Mouse (Mus musculus) kidney, postnatal 10 days (tissue): ENCODE data around the gene Smug1.

Experiments used
- DNase-seq: peaks from one replicate; pipeline ENCODE4 v3.0.0; 2021; ENCODE audit warnings: mixed read lengths

Smug1 gene

DNA sequence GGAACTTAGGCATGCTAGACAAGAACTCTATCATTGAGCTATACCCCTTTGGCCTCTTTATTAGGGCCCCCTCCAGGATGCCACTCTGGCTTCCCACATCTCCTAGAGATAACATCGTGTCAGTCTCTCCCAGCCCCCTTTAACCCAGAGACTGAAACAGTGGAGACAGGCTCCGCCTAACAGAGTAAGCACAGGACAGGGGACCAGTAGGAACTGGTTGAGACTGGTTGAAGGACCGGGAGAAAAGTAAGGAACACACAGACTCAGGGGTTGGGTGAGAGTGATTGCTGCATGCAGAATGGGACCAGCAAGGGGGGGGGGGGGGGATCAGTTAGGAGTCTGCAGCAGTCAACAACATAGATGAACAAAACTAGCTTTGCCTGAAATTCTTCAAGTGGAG is 22.7 kb downstream of the Smug1 start:
- DNase-seq, result peak; percentile 40

DNA sequence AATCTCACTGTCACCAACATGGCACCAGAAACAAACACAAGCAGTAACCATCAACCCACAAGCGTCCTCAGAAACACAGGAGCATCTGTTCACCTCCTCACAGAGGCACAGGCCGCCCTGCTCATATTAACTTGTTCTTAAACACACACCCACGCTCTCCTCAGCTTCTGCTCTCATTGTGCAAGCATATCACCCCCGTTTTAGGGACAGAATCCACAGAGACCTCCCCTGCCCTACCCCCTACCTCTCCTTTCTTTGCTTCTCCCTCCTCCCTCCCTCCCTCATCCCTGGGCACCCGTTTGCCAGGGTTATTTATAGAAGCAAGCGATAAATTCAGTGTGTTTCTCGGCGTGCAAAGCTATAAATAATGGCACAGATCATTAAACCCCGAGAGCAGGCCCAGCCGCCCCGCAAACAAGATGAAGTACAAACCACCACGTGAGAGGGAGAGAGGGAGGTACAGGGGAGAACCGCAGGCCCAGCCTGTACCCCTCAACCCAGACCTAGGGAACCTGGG is 31.4 kb downstream of the Smug1 start:
- DNase-seq, result no peak

DNA sequence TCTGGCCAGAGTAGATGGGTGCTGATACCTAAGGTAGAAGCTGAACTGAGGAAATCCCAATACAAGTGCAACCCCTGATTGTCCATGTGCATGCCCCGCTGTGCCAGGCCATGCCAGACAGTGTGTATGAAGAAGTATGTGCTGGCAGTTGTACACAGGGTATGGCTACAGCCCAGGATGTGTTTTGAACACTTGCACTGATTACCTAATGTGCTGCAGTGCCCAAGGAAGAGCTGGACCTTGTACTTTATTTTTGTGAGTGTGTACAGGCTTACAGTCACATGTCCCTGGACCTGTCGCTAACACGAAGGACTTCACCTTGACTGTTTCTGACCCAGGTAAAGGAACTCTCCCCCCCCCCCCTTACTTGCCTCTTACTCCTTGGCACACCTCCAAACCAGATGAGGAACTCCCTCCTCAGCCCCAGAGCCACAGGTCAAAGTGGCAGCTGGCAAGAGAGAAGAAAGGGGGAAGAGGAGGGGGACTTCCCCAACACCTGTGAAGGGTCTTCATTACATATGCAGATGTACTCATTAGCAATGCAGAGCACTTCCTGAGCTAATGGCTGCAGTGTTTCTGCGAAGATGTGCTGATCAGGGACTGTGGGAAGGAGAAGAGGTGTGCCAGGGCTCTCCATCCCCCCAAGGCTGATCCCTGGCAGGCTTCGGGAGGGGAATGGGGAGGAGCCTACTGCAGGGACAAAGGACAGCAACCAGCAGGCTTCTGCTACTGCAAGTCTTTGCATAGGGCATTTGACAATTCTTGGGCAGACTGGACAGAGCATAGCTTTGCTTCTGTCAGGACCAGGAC is 32.4 kb downstream of the Smug1 start:
- DNase-seq, result no peak

DNA sequence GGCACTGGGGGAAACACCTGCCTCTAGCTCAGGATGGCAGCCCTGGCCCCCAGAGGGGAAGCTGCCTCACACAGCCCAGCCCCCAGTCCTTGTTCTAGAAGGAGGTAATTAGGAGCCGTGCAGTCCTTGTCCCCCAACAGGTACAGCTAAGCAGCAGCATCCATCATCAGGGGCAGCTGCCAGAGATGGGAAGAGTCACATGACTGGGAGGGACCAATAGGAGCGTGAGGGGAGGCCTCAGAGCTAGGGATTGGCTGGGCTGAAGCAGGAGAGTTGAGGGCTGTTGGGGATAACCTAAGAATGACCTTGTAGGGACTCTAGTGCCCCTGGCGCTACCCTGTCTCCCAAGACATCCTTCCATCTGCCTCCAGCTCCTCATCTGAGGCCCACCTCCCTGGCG is 33.1 kb downstream of the Smug1 start:
- peak; percentile 34 for DNase-seq

DNA sequence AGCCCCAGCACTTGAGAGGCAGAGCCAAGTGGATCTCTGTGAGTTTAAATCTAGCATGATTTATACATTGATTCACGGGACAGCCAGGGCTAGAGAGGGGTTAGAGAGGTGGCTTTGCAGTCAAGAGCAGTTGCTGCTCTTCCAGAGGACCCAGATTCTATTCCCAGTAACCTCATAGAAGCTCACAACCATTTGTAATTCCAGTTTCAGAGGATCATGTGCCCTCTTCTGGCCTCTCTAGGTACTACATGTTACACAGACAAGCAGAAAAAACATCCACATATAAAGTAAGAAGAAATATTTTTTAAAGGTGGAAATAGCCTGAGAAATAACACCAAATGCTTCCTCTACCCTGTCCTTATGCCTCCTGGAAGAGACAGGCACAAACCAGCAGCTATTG is 36.2 kb downstream of the Smug1 start:
- peak; percentile 54 for DNase-seq

DNA sequence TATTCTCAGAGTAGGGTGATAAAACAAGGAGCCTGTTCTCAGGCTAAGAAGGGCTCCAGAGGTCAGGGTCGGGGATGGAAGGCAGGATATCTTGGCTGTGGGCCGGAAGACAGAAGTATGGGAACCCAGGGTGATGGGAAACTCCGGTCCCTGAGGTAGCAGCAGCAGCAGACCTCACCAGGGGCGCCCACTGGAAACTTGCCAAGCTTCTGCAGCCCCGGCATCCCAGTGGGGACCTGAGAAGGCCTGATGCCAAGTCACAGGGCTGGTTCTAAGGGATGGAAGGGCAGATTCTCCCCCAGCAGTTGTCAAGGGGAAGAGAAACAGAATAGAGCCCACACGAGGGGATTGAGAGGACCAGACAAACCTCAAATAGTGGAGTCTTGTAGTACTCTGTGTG is 37.6 kb downstream of the Smug1 start:
- DNase-seq, result peak; percentile 39

DNA sequence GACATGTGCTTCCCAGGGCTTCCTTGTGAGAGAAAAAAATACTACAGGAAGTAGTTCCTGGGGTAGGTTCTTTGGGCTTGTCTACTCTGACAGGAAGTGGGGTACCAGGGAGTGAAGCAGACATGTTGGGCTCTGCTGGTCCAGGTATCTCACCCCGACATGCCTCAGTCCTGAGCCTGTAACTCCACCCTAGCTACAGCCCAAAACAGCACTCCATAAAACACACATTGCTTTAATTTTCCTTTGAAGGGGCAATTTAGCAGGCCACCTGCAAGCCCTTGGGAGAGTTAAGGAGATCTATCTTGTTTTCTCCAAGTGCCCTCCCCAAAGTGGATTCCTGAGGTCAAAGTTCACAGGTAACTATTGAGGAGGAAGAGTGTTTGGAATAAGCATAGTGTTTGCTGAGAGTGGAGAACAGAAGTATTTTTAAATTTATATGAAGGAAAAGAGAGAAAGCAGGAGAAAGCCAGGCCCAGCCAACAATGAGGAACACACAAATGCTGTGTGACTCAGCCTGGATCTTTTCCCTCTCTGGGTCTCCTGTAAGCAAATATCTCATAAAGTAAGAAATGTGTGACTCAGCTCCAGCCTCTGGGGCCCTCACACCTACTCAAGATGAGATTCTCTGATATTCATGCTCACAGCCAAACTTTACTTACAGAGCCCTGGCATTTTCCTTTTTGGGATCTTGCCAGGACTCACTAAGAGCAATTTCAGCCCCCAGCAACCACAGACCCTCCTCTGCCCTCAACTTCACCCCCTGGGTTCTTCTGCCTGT is 38.6 kb downstream of the Smug1 start:
- DNase-seq, result no peak

DNA sequence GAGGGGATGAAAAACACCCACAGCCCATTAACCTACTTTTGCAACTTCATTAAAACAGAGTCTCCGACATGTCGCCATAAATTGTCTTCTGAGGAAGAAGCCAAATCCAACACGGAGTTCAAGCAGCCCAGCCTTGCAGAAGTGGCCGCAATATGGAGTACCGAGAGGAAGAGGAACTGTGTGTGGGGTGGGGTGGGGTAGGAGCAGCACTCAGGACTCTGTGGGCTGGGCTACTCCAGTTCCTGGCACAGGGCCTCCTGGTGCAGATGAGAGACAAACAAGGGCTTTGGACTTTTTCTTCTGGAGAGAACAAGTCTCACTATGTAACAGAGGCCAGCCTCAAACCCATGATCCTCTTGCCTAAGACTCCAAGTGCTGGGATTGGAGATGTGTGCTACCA is 40.9 kb downstream of the Smug1 start:
- peak; percentile 40 for DNase-seq

DNA sequence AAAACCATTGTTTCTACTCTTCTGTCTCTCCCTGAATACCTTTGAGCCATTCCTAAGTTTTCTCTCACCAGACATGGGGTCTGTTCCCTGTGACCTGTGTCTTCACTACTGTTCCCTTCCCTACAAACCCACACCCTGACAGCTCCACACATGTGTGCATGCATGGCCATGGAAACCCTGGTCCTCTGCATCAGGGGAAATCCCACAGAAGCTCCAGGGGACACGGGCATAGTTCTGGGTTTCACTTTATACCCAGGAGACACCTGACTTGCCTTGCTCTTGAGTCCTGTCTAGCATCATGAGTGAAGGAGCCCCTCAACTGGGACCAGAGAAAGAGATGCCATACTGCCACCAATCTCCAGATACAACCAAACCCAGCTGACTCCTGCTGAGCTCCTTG is 42.6 kb downstream of the Smug1 start:
- no peak for DNase-seq

DNA sequence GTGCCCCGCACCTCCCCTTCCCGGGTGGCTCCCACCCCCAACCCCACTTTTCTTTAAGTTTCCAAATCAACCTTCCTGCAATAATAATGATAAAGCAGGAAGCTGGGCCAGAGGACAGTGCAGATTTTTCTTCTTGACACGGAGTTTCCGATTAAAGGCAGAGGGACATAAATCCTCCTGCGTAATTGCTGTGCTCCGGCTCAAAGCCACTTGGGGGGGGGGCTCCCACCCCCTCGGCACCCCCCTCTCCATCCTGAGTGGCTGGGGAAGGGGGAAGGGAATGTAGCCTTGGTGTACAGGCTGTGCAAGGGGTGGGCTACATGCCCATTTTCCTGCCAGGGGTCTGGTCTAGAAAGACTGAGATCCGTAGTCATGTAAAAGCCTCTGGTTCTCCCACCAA is 43.5 kb downstream of the Smug1 start:
- DNase-seq, result peak; percentile 64

DNA sequence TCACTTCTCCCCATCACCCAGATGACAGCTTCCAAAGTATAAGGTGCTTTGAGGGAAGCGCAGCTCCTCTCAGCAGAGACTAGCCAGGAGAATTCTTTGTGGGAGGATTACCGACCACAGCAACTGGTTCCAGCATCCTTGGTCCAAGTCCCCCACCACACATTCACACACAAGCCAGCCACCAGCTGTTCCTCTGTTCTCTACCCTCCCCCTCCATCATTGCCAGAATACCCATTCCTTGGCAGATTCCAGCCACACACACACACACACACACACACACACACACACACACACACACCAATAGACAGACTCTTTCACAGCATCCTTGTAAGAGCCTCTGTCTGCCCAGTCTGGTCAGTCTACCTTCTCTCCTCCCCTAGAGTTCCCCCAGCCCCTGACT is 44.5 kb downstream of the Smug1 start:
- no peak for DNase-seq

DNA sequence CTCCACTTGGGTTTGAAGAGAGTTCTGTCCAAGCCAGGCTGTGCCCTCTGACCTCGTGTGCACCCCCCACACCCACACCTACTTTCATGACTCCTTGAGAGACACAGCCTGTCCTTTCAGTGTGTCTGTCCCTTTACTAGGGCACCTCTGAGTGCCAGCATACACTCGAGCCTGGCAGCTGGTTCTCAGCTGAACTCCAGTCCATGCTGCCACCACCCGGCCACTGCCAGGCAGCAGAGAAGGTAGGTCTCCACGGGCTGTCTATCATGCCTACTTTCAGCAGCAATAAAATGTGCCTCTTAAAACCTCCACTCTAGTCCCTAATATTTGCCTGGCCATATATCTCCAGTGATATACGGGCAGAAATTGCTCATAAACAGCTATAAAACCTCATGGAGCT is 45.5 kb downstream of the Smug1 start:
- peak; percentile 82 for DNase-seq

DNA sequence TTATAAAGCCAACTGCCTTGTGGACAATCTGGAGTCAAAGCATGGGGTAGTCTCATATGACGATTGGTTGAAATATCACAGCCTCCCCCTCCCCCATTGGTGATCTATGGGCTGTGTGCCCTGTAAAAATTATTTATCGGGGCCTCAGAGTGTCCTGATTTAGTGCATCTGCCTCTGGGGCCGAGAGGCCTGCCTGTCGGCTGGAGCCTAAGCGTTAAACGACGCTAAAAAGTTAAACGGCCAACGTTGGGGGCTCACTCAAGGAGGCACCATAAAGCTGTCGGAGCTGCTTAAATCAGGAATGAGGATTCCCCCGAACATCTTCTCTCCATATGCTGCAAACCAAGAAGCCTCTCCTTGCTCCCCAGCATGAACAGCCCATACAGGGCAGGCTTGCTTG is 46.3 kb downstream of the Smug1 start:
- no peak for DNase-seq

DNA sequence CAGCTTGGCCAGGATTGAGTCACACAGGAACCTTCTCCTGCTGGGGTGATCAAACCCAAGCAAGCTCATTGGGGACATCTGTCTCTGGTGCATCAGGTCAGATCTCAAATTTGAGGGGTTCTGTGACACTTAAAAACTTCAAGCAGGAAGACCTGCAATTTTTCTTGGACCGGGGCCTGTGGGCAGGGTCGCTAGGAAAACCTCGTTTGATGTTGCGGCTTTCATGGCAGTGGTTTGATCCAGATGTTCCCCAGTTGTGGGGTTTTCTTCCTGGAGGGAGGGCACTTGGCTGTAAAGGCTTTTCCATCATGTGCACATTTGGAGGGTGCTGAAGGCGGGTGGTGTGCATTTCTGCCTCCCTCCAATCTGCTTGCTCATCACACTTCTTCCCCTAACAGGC is 51.2 kb downstream of the Smug1 start:
- no peak for DNase-seq

DNA sequence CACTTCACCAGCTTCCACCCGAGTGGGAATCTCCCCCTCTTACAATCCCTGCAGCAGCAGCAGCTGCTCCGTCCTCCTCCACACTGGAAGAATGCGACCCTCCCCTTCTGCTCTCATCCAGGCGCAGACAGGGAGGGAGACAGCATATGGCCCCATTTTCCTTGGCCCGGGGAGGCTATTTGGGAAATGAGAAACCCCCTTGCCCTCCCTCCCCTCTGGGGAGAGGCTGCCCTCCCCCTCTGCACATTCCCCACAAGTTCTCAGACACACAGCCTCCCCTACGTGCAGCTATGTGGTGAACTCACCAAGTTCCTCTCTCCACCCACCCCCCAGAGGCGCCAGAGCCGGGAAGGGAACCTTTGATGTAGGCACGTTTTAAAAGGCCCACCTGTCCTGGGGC is 51.6 kb downstream of the Smug1 start:
- DNase-seq, result peak; percentile 59

DNA sequence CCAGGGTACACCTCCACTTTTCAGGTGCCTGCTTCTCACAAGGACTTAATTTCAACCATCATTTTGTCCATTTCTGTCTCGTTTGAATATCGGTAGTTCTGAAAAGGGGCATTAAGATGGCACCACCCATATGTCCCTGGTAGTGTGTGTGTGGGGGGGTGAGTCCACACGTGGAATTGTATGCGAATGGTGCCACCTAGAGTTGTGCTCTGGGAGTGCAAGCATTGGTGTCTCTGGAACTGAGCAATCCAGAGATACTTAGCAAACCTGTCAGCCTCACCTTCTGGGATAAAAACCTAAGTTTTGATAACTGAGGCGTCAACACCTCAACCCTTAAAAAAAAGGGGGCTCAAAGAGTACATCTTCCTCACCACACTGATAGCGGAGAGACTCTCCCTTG is 53.8 kb downstream of the Smug1 start:
- DNase-seq, result no peak

DNA sequence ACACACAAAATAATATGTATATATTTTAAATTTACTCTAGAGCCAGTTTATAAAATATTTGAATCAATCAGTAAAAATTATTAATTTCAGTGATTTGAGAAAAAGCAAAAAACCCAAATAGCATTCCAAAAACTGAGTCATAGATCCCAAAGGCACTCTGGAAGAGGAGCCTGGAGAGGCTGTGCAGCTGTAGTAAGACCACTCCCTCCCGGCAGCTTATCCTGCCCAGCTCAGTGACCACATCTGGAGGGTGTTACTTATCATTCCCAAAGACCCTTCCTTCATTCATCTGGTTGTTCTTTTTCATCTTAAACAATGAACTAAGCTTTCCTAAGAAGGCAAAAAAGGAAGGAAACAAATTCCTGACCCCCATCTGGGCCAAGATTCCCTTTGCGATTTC is 54.6 kb downstream of the Smug1 start:
- no peak for DNase-seq

DNA sequence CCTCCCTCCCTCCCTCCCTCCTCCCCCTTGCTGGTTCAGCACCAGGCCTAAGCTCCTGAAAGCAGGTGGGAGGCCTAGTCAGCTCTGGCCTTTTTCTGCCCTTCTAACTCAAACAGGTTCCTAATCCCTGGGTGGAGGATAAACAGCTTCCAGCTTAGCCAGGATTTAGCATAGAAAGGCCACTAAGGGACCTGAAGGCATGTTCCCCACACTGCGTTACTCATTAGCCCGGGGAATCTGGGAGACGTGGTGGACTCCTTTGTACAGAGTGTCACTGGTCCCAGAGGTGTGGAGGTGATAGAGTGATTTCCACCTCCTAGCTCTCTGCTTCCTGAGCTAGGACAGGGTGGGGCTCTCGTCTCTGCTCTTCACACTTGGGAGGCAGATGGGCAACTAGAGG is 57.0 kb downstream of the Smug1 start:
- no peak for DNase-seq

DNA sequence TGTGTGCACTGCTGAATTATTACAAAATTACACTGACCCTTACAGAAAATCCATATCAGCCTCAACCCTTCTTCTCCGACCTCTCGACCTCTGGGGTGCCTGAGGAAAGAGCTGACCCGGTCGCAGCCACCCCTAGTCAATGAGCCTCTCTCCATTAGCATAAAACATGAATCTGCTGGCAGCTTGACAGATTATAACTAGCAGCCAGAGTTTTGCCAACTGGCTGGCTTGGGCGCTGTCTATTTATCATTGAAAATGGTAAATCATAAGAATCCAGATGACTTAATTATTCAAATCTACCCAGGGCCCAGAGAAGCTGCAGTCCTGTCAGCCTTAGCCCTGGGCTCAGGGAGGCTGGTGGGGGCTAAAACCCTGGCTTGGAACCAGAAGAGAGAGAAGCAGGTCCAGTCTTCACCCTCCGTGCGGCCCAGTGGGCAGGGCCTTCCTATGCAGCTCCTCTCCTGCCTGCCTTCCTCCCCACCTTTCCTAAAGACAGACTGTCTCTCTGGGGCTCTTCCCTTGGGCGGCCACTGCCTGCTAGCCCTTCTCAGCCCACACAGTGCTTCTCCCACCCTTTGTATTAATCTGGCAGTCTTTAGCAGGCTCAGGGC is 58.7 kb downstream of the Smug1 start:
- no peak for DNase-seq

DNA sequence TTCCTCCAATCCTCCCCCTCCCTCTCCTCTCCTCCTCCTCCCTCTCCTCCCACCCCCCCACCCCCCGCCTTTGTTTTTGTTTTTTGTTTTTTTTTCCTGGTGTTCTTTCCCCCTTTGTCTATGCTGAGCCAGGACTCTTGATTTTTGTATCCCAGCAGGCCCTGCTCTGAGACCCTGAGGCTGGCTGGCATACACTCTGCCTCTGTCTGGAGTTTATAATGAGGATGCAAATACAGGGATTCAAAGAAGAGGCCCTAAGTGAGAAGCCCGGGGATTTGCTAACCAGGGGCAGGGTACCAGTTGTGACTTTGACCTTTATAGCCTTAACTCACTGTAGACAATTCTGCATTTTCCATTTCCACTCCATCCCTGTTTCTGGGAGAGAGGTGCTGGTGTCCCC is 60.7 kb downstream of the Smug1 start:
- DNase-seq, result no peak
